Mouse (Mus musculus): ENCODE measurements at regions not wholly inside any gene's neighbourhood (a gene's known extent, or its start where the extent isn't known, plus 50 kb on each side); places are given as distances from the start of the nearest gene placed in this dataset.

GRCm38 (mm10) chr3:121618561-121618960 lies 52.0 kb upstream of the 4930432M17Rik start:
- H3K4me1 ChIP-seq (replicated peaks): no peaks in the 10 kb centered on the region; the same call in 1 of the 2 replicates
- H3K9me3 ChIP-seq (replicated peaks): no peaks in the 10 kb centered on the region
- H3K9ac ChIP-seq: no peak overlapping the region
- no peaks in the 10 kb centered on the region for H3K36me3 ChIP-seq (replicated peaks)
- 30% methylated on average over 2 of the region's 2 CpGs for WGBS (ENCODE audit: insufficient replicate concordance)
- ATAC-seq (ENCODE audit: insufficient read depth): no peak
- H3K27ac ChIP-seq (replicated peaks): no peak overlapping the region
- no peak overlapping the region for H3K4me2 ChIP-seq
- H3K27me3 ChIP-seq: no peaks in the 10 kb centered on the region
- no peak overlapping the region for H3K4me3 ChIP-seq (replicated peaks)

GRCm38 (mm10) chr3:121618161-121618560 lies 52.4 kb upstream of the 4930432M17Rik start:
- H3K4me3 ChIP-seq (replicated peaks): no peak overlapping the region
- ATAC-seq (ENCODE audit: insufficient read depth): no peak
- no peaks in the 10 kb centered on the region for H3K36me3 ChIP-seq (replicated peaks)
- no peak overlapping the region for H3K4me2 ChIP-seq
- no peaks in the 10 kb centered on the region for H3K27me3 ChIP-seq
- no peaks in the 10 kb centered on the region for H3K9me3 ChIP-seq (replicated peaks)
- H3K27ac ChIP-seq (replicated peaks): no peak overlapping the region
- 27% methylated on average over 2 of the region's 2 CpGs for WGBS (ENCODE audit: insufficient replicate concordance)
- no peak overlapping the region for H3K9ac ChIP-seq
- H3K4me1 ChIP-seq (replicated peaks): no peaks in the 10 kb centered on the region; the same call in 1 of the 2 replicates

- H3K4me1 ChIP-seq (replicated peaks): no peaks in the 10 kb centered on the region; the same call in 1 of the 2 replicates
- WGBS (ENCODE audit: insufficient replicate concordance): 62% methylated on average over 7 of the region's 7 CpGs
- no peaks in the 10 kb centered on the region for H3K9me3 ChIP-seq (replicated peaks)
These were observed 53.2 kb upstream of the 4930432M17Rik start for GRCm38 (mm10) chr3:121617351-121617750.

GRCm38 (mm10) chr3:121616075-121616474 lies 54.5 kb upstream of the 4930432M17Rik start:
- no peak overlapping the region for H3K4me3 ChIP-seq (replicated peaks)
- H3K4me1 ChIP-seq (replicated peaks): no peaks in the 10 kb centered on the region; the same call in 1 of the 2 replicates
- no peaks in the 10 kb centered on the region for H3K27me3 ChIP-seq
- H3K9ac ChIP-seq: no peak overlapping the region
- no peak overlapping the region for H3K27ac ChIP-seq (replicated peaks)
- no peaks in the 10 kb centered on the region for H3K9me3 ChIP-seq (replicated peaks)
- H3K36me3 ChIP-seq (replicated peaks): no peaks in the 10 kb centered on the region
- 73% methylated on average over 5 of the region's 5 CpGs for WGBS (ENCODE audit: insufficient replicate concordance)
- ATAC-seq (ENCODE audit: insufficient read depth): no peak
- no peak overlapping the region for H3K4me2 ChIP-seq

More at GRCm38 (mm10) chr3:121617351-121617750, 53.2 kb upstream of the 4930432M17Rik start:
- Histone ChIP-seq H3K27me3 (no peaks in the 10 kb centered on the region), H3K9ac (no peak overlapping the region), H3K4me2 (no peak overlapping the region), H3K36me3 (replicated peaks) (no peaks in the 10 kb centered on the region), H3K27ac (replicated peaks) (no peak overlapping the region), H3K4me3 (replicated peaks) (no peak overlapping the region)
- no peak for ATAC-seq (ENCODE audit: insufficient read depth)

GRCm38 (mm10) chr3:121614741-121615140 lies 55.8 kb upstream of the 4930432M17Rik start:
- Histone ChIP-seq H3K4me1 (replicated peaks) (no peaks in the 10 kb centered on the region; the same call in 1 of the 2 replicates), H3K9ac (no peak overlapping the region), H3K27ac (replicated peaks) (no peak overlapping the region), H3K36me3 (replicated peaks) (no peaks in the 10 kb centered on the region), H3K4me2 (no peak overlapping the region), H3K27me3 (no peaks in the 10 kb centered on the region), H3K4me3 (replicated peaks) (no peak overlapping the region), H3K9me3 (replicated peaks) (no peaks in the 10 kb centered on the region)
- 65% methylated on average over 7 of the region's 7 CpGs for WGBS (ENCODE audit: insufficient replicate concordance)
- no peak for ATAC-seq (ENCODE audit: insufficient read depth)

GRCm38 (mm10) chr3:121613224-121613623 lies 57.3 kb upstream of the 4930432M17Rik start:
- Histone ChIP-seq H3K27ac (replicated peaks) (no peak overlapping the region), H3K4me2 (no peak overlapping the region), H3K27me3 (no peaks in the 10 kb centered on the region), H3K9ac (no peak overlapping the region), H3K4me3 (replicated peaks) (no peak overlapping the region), H3K4me1 (replicated peaks) (no peaks in the 10 kb centered on the region; the same call in 1 of the 2 replicates), H3K36me3 (replicated peaks) (no peaks in the 10 kb centered on the region), H3K9me3 (replicated peaks) (no peaks in the 10 kb centered on the region)
- ATAC-seq (ENCODE audit: insufficient read depth): no peak
- 64% methylated on average over 3 of the region's 3 CpGs for whole genome bisulfite sequencing (ENCODE audit: insufficient replicate concordance)

- no peaks in the 10 kb centered on the region for H3K36me3 ChIP-seq (replicated peaks)
- no peaks in the 10 kb centered on the region for H3K27me3 ChIP-seq
- H3K9me3 ChIP-seq (replicated peaks): no peaks in the 10 kb centered on the region
- no peak overlapping the region for H3K27ac ChIP-seq (replicated peaks)
- 60% methylated on average over 7 of the region's 7 CpGs for WGBS (ENCODE audit: insufficient replicate concordance)
- no peak overlapping the region for H3K9ac ChIP-seq
- H3K4me2 ChIP-seq: no peak overlapping the region
- no peaks in the 10 kb centered on the region for H3K4me1 ChIP-seq (replicated peaks)
- ATAC-seq (ENCODE audit: insufficient read depth): no peak
- no peak overlapping the region for H3K4me3 ChIP-seq (replicated peaks)
These were observed 60.7 kb upstream of the 4930432M17Rik start for GRCm38 (mm10) chr3:121609845-121610244.

- Histone ChIP-seq H3K9ac (no peak overlapping the region), H3K4me1 (replicated peaks) (no peaks in the 10 kb centered on the region), H3K27ac (replicated peaks) (no peak overlapping the region), H3K4me2 (no peak overlapping the region), H3K36me3 (replicated peaks) (no peaks in the 10 kb centered on the region), H3K4me3 (replicated peaks) (no peak overlapping the region), H3K27me3 (no peaks in the 10 kb centered on the region), H3K9me3 (replicated peaks) (no peaks in the 10 kb centered on the region)
- no peak for ATAC-seq (ENCODE audit: insufficient read depth)
- WGBS (ENCODE audit: insufficient replicate concordance): 40% methylated on average over 7 of the region's 7 CpGs
These were observed 61.5 kb upstream of the 4930432M17Rik start for GRCm38 (mm10) chr3:121609090-121609489.

- Histone ChIP-seq H3K9me3 (replicated peaks) (no peaks in the 10 kb centered on the region), H3K36me3 (replicated peaks) (no peaks in the 10 kb centered on the region), H3K9ac (no peak overlapping the region), H3K4me3 (replicated peaks) (no peak overlapping the region), H3K4me2 (no peak overlapping the region), H3K27me3 (no peaks in the 10 kb centered on the region), H3K27ac (replicated peaks) (no peak overlapping the region), H3K4me1 (replicated peaks) (no peaks in the 10 kb centered on the region)
- 56% methylated on average over 6 of the region's 6 CpGs for WGBS (ENCODE audit: insufficient replicate concordance)
- no peak for ATAC-seq (ENCODE audit: insufficient read depth)
These were observed 65.8 kb upstream of the 4930432M17Rik start for GRCm38 (mm10) chr3:121604737-121605136.

- WGBS (ENCODE audit: insufficient replicate concordance): 68% methylated on average over 9 of the region's 9 CpGs
These were observed 66.5 kb upstream of the 4930432M17Rik start for GRCm38 (mm10) chr3:121604081-121604480.

GRCm38 (mm10) chr3:121602826-121603370 lies 67.7 kb upstream of the 4930432M17Rik start:
- no peaks in the 10 kb centered on the region for H3K4me1 ChIP-seq (replicated peaks)
- 58% methylated on average over 10 of the region's 10 CpGs for WGBS (ENCODE audit: insufficient replicate concordance)
- no peak overlapping the region for H3K9ac ChIP-seq
- H3K36me3 ChIP-seq (replicated peaks): no peaks in the 10 kb centered on the region
- ATAC-seq (ENCODE audit: insufficient read depth): no peak
- no peaks in the 10 kb centered on the region for H3K9me3 ChIP-seq (replicated peaks)
- no peak overlapping the region for H3K4me3 ChIP-seq (replicated peaks)
- no peak overlapping the region for H3K4me2 ChIP-seq
- no peaks in the 10 kb centered on the region for H3K27me3 ChIP-seq
- no peak overlapping the region for H3K27ac ChIP-seq (replicated peaks)

More at GRCm38 (mm10) chr3:121604081-121604480, 66.5 kb upstream of the 4930432M17Rik start:
- Histone ChIP-seq H3K4me1 (replicated peaks) (no peaks in the 10 kb centered on the region), H3K36me3 (replicated peaks) (no peaks in the 10 kb centered on the region), H3K4me2 (no peak overlapping the region), H3K9me3 (replicated peaks) (no peaks in the 10 kb centered on the region), H3K27ac (replicated peaks) (no peak overlapping the region), H3K4me3 (replicated peaks) (no peak overlapping the region), H3K9ac (no peak overlapping the region), H3K27me3 (no peaks in the 10 kb centered on the region)
- no peak for ATAC-seq (ENCODE audit: insufficient read depth)

- Histone ChIP-seq H3K27me3 (no peaks in the 10 kb centered on the region), H3K27ac (replicated peaks) (no peak overlapping the region), H3K4me3 (replicated peaks) (no peak overlapping the region), H3K4me1 (replicated peaks) (no peaks in the 10 kb centered on the region), H3K36me3 (replicated peaks) (no peaks in the 10 kb centered on the region), H3K4me2 (no peak overlapping the region), H3K9ac (no peak overlapping the region), H3K9me3 (replicated peaks) (no peaks in the 10 kb centered on the region)
- peak; percentile 42; the same call in 1 of the 2 replicates for ATAC-seq (ENCODE audit: insufficient read depth)
- WGBS (ENCODE audit: insufficient replicate concordance): 57% methylated on average over 8 of the region's 8 CpGs
These were observed 68.4 kb upstream of the 4930432M17Rik start for GRCm38 (mm10) chr3:121602082-121602561.

Measured in liver, embryonic 15.5 days (tissue).